Mouse (Mus musculus): ENCODE measurements around the gene Ehd2.

The Ehd2 gene

GRCm38 (mm10) chr7:15967312-15967711 is at the start of gene Ehd2:
Ehd2 (minus strand) TSS chr7:15967567.
- peak; percentile 62 for DNase-seq

GRCm38 (mm10) chr7:16015384-16015783 is 48.0 kb upstream of the Ehd2 start:
- no peak for DNase-seq

- no peak for DNase-seq
Measured at GRCm38 (mm10) chr7:16014521-16015175, 47.3 kb upstream of the Ehd2 start.

GRCm38 (mm10) chr7:16013722-16014275 is 46.4 kb upstream of the Ehd2 start:
- no peak for DNase-seq

- peak; percentile 21 for DNase-seq
Measured at GRCm38 (mm10) chr7:16012576-16013263, 45.4 kb upstream of the Ehd2 start.

GRCm38 (mm10) chr7:16011418-16012085 is 44.2 kb upstream of the Ehd2 start:
- DNase-seq = no peak

- DNase-seq = no peak
Measured at GRCm38 (mm10) chr7:16010649-16011048, 43.3 kb upstream of the Ehd2 start.

- no peak for DNase-seq
Measured at GRCm38 (mm10) chr7:16009636-16010035, 42.3 kb upstream of the Ehd2 start.

GRCm38 (mm10) chr7:16005020-16005419 is 37.7 kb upstream of the Ehd2 start:
- no peak for DNase-seq

- DNase-seq = no peak
Measured at GRCm38 (mm10) chr7:16004177-16004856, 37.0 kb upstream of the Ehd2 start.

GRCm38 (mm10) chr7:16003032-16003431 is 35.7 kb upstream of the Ehd2 start:
- DNase-seq = no peak

- peak; percentile 46 for DNase-seq
Measured at GRCm38 (mm10) chr7:16002171-16002570, 34.8 kb upstream of the Ehd2 start.

GRCm38 (mm10) chr7:16001691-16002090 is 34.3 kb upstream of the Ehd2 start:
- no peak for DNase-seq

- DNase-seq = no peak
Measured at GRCm38 (mm10) chr7:15993789-15994188, 26.4 kb upstream of the Ehd2 start.

GRCm38 (mm10) chr7:15993152-15993551 is 25.8 kb upstream of the Ehd2 start:
- DNase-seq = no peak

GRCm38 (mm10) chr7:15991764-15992163 is 24.4 kb upstream of the Ehd2 start:
- DNase-seq = no peak

GRCm38 (mm10) chr7:15987661-15988356 is 20.4 kb upstream of the Ehd2 start:
- DNase-seq = no peak

GRCm38 (mm10) chr7:15982729-15983407 is 15.5 kb upstream of the Ehd2 start:
- no peak for DNase-seq

- DNase-seq = no peak
Measured at GRCm38 (mm10) chr7:15981538-15981937, 14.2 kb upstream of the Ehd2 start.

GRCm38 (mm10) chr7:15980246-15980645 is 12.9 kb upstream of the Ehd2 start:
- no peak for DNase-seq

GRCm38 (mm10) chr7:15975904-15976303 is 8.5 kb upstream of the Ehd2 start:
- no peak for DNase-seq

GRCm38 (mm10) chr7:15975451-15975850 is 8.1 kb upstream of the Ehd2 start:
- DNase-seq = no peak

All from right cerebral cortex, postnatal 4 days (tissue).